26 mouse cellular contexts compared by ENCODE assay signal in genomic region chr11:12503756-12504155, GRCm38 (mm10). TPM values are rescaled to one million over a fixed set of nuclear protein-coding genes. Genes with fewer than 3 reads are reported as not detected.
DNase-seq lines count a peak whose midpoint lies in the region; ATAC-seq and TF ChIP-seq lines count a peak whose summit lies in the region.
"Had no signal": no experiment of that assay in that cellular context is flagged by ENCODE, and none has a peak within 500 bp of the region (broad histone marks: within the 10 kb centered on the region; RNA-seq: fewer than 3 reads in every experiment).

No protein-coding gene starts in this region.

- H3K9ac ChIP-seq in hindbrain, embryonic 16.5 days (ENCODE audit: low read depth, low read length), result no peak overlapping the region
- no peak overlapping the region for H3K9ac ChIP-seq in forebrain, postnatal 0 days
- H3K9ac ChIP-seq: embryonic facial prominence, embryonic 13.5 days; limb, embryonic 12.5 days; liver, embryonic 15.5 days; midbrain, embryonic 12.5 days; stomach, embryonic 15.5 days had no signal

- H3K4me3 ChIP-seq in hindbrain, embryonic 16.5 days (ENCODE audit: low read length), result no peak overlapping the region
- no peak overlapping the region for H3K4me3 ChIP-seq in hindbrain, embryonic 10.5 days
- no peak overlapping the region for H3K4me3 ChIP-seq in forebrain, postnatal 0 days (ENCODE audit: low read depth, low read length)
- H3K4me3 ChIP-seq in cerebellum, adult 2 months (replicated peaks; ENCODE audit: insufficient read depth, low read depth, low read length), result no peak overlapping the region
- H3K4me3 ChIP-seq: embryonic facial prominence, embryonic 13.5 days; limb, embryonic 12.5 days; liver, embryonic 15.5 days; midbrain, embryonic 12.5 days; stomach, embryonic 15.5 days had no signal

- 84% methylated on average over 4 of the region's 4 CpGs for WGBS in hindbrain, embryonic 16.5 days
- 89% methylated on average over 4 of the region's 4 CpGs for WGBS in hindbrain, embryonic 10.5 days
- 53% methylated on average over 4 of the region's 4 CpGs for WGBS in forebrain, postnatal 0 days
- 66% methylated on average over 4 of the region's 4 CpGs for WGBS in cerebellum, adult 2 months

- no peak overlapping the region for H3K4me2 ChIP-seq in hindbrain, embryonic 16.5 days (ENCODE audit: low read length)
- H3K4me2 ChIP-seq in forebrain, postnatal 0 days (ENCODE audit: low read depth), result no peak overlapping the region
- H3K4me2 ChIP-seq: embryonic facial prominence, embryonic 13.5 days; limb, embryonic 12.5 days; liver, embryonic 15.5 days; midbrain, embryonic 12.5 days; stomach, embryonic 15.5 days had no signal

- DNase-seq in hindbrain, embryonic 10.5 days (ENCODE audit: low spot score), result no peak
- DNase-seq in brain, embryonic 14.5 days (ENCODE audit: low read depth), result peak; percentile 75
- peak; percentile 63 for DNase-seq in forebrain, postnatal 0 days
- DNase-seq in layer of hippocampus, adult 9-11 months, result peak; percentile 25
- DNase-seq in left cerebral cortex, adult 8-10 months (ENCODE audit: low spot score in 2 of 2), result no peak
- DNase-seq in neural tube, embryonic 10.5 days (ENCODE audit: extremely low spot score, low spot score), result no peak
- no peak for DNase-seq in cerebellum, adult 2 months
- DNase-seq: adrenal gland, postnatal 14 days; cerebellum, adult 9-10 months; gastrocnemius, postnatal 14 days; heart, postnatal 14 days; kidney, postnatal 25 days; lung, postnatal 36 days; right cerebral cortex, postnatal 14 days had no signal

- H3K9me3 ChIP-seq in hindbrain, embryonic 16.5 days (ENCODE audit: control insufficient read depth, low read length), result no peaks in the 10 kb centered on the region
- no peaks in the 10 kb centered on the region for H3K9me3 ChIP-seq in hindbrain, embryonic 10.5 days
- H3K9me3 ChIP-seq in forebrain, postnatal 0 days (ENCODE audit: low read length), result no peaks in the 10 kb centered on the region
- H3K9me3 ChIP-seq: embryonic facial prominence, embryonic 13.5 days; limb, embryonic 12.5 days; liver, embryonic 15.5 days; midbrain, embryonic 12.5 days; stomach, embryonic 15.5 days had no signal

- no peaks in the 10 kb centered on the region for H3K36me3 ChIP-seq in hindbrain, embryonic 16.5 days (ENCODE audit: control insufficient read depth, insufficient read depth, low read length)
- no peaks in the 10 kb centered on the region for H3K36me3 ChIP-seq in hindbrain, embryonic 10.5 days
- H3K36me3 ChIP-seq in forebrain, postnatal 0 days (ENCODE audit: insufficient read depth), result no peaks in the 10 kb centered on the region
- H3K36me3 ChIP-seq: embryonic facial prominence, embryonic 13.5 days; limb, embryonic 12.5 days; liver, embryonic 15.5 days; midbrain, embryonic 12.5 days; stomach, embryonic 15.5 days had no signal

- H3K4me1 ChIP-seq in hindbrain, embryonic 16.5 days (ENCODE audit: control insufficient read depth, insufficient read depth, low read depth, low read length), result no peaks in the 10 kb centered on the region
- no peaks in the 10 kb centered on the region for H3K4me1 ChIP-seq in hindbrain, embryonic 10.5 days (replicated peaks)
- no peaks in the 10 kb centered on the region for H3K4me1 ChIP-seq in forebrain, postnatal 0 days (ENCODE audit: insufficient read depth)
- no peaks in the 10 kb centered on the region for H3K4me1 ChIP-seq in cerebellum, adult 2 months (ENCODE audit: control insufficient read depth, insufficient read depth, low read length)
- H3K4me1 ChIP-seq: embryonic facial prominence, embryonic 13.5 days; limb, embryonic 12.5 days; liver, embryonic 15.5 days; midbrain, embryonic 12.5 days; stomach, embryonic 15.5 days had no signal

- ATAC-seq in hindbrain, embryonic 16.5 days, result 0 out of 2 replicates have a peak, but pooled peaks have one; percentile 50
- peak; percentile 66 for ATAC-seq in forebrain, postnatal 0 days
- ATAC-seq: CD4-positive, CD25-positive, alpha-beta regulatory T cell, adult 4 months; hindbrain, postnatal 0 days; intestine, embryonic 16.5 days had no signal

- no peak for TF ChIP-seq POLR2A in brain, embryonic 14.5 days (IDR thresholded peaks at IDR 0.05; ENCODE audit: borderline replicate concordance, extremely low read depth, insufficient read depth, insufficient read length, poor library complexity, severe bottlenecking)
- TF ChIP-seq POLR2A in cerebellum, adult 2 months (IDR thresholded peaks at IDR 0.05; ENCODE audit: borderline replicate concordance, insufficient read depth, low read length), result no peak

- TF ChIP-seq CTCF in brain, embryonic 14.5 days (IDR thresholded peaks at IDR 0.05; ENCODE audit: borderline replicate concordance, extremely low read depth, insufficient read depth, insufficient read length), result no peak
- TF ChIP-seq CTCF in forebrain, postnatal 0 days (IDR thresholded peaks at IDR 0.05; ENCODE audit: low read depth), result no peak
- no peak for TF ChIP-seq CTCF in cerebellum, adult 2 months (IDR thresholded peaks at IDR 0.05; ENCODE audit: borderline replicate concordance, insufficient read depth, low read depth, low read length)

- no peak overlapping the region for H3K27ac ChIP-seq in hindbrain, embryonic 16.5 days (ENCODE audit: low read depth, low read length)
- no peak overlapping the region for H3K27ac ChIP-seq in hindbrain, embryonic 10.5 days
- H3K27ac ChIP-seq in forebrain, postnatal 0 days (ENCODE audit: low read depth, low read length), result no peak overlapping the region
- no peak overlapping the region for H3K27ac ChIP-seq in cerebellum, adult 2 months (ENCODE audit: insufficient read depth, low read length)
- H3K27ac ChIP-seq: embryonic facial prominence, embryonic 13.5 days; hindbrain, postnatal 0 days; limb, embryonic 12.5 days; liver, embryonic 15.5 days; midbrain, embryonic 12.5 days; stomach, embryonic 15.5 days had no signal

- no peaks in the 10 kb centered on the region for H3K27me3 ChIP-seq in hindbrain, embryonic 16.5 days (replicated peaks; ENCODE audit: control insufficient read depth, insufficient read depth, low read length)
- H3K27me3 ChIP-seq in hindbrain, embryonic 10.5 days (ENCODE audit: insufficient read depth, poor library complexity, severe bottlenecking), result no peaks in the 10 kb centered on the region
- H3K27me3 ChIP-seq in forebrain, postnatal 0 days (ENCODE audit: insufficient read depth, low read length), result no peaks in the 10 kb centered on the region
- no peaks in the 10 kb centered on the region for H3K27me3 ChIP-seq in cerebellum, adult 2 months (ENCODE audit: control insufficient read depth, insufficient read depth, low read length)
- H3K27me3 ChIP-seq: embryonic facial prominence, embryonic 13.5 days; limb, embryonic 12.5 days; liver, embryonic 15.5 days; midbrain, embryonic 12.5 days; stomach, embryonic 15.5 days had no signal

RNA-seq across cellular contexts. Expression of gene Cobl, which starts 39.0 kb away (rescaled TPM):
- polyA plus RNA-seq in hindbrain, embryonic 16.5 days (2015; fragmentation: Nextera tagmentation; extraction: Ambion mirVana), result 14.9 and 15.4 TPM in 2 replicates
- polyA plus RNA-seq in hindbrain, embryonic 10.5 days (2016; fragmentation: Nextera tagmentation; extraction: Ambion mirVana), result 2.0 and 2.3 TPM in 2 replicates
- 6.4 and 13.8 TPM in 2 replicates for polyA plus RNA-seq in brain, embryonic 14.5 days (2012; rRNA removed)
- 16.0 and 17.4 TPM in 2 replicates for total RNA-seq in forebrain, postnatal 0 days (2014; rRNA removed)
- polyA plus RNA-seq in forebrain, postnatal 0 days (2015; fragmentation: Nextera tagmentation; extraction: Ambion mirVana), result 7.3 and 11.5 TPM in 2 replicates
- 100 to 1,000 TPM in 1 of 4 experiments, 10 to 100 TPM in 3; 79.5 to 112 (median 82.9) TPM for total RNA-seq in left cerebral cortex, adult 8-10 months (2022)
- polyA plus RNA-seq in cerebellum, adult 2 months (2012; rRNA removed), result 6.3 and 9.5 TPM in 2 replicates
- total RNA-seq: common myeloid progenitor, adult 5-6 weeks; granulocyte monocyte progenitor cell, adult 5-6 weeks; megakaryocyte, adult 5-6 weeks had no signal

Comparison
In these comparisons a context has a peak if more than half of its experiments do, and no peak if none do; other contexts are left out.
1. DNase-seq: peak in brain, embryonic 14.5 days (single experiment), forebrain, postnatal 0 days (single experiment) and layer of hippocampus, adult 9-11 months (single experiment); none in hindbrain, embryonic 10.5 days (single experiment), left cerebral cortex, adult 8-10 months (0 of 2), neural tube, embryonic 10.5 days (single experiment) and cerebellum, adult 2 months (0 of 2).